Mouse (Mus musculus): ENCODE measurements around the gene Bfsp1. TPM values are rescaled to one million over a fixed set of nuclear protein-coding genes. Genes with fewer than 3 reads are reported as not detected.
A peak's percentile ranks its signal among the peaks of the same experiment; 100 is the strongest.

Gene Bfsp1
- total and polyA plus RNA-seq, 3 experiments, result 2.7 to 3.4 TPM; not detected in 1

DNA sequence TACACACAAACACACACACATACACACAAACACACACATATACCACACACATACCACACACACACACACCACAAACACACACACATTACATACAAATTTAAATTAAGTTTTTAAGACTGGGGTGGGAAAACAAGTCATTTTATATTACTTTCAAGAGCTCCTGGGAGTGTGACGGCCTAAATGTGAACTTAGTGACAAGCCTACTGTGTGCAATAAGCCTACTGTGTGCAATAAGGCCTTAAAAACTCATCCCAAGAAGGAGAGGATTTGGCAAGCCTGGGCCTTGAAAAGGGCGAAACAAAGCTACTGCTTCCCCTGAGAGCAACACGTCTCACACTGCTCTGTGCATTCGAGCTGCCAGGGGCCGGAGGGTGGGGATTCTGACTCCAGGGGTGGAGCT, 30.3 kb downstream of the Bfsp1 start:
- no peak overlapping the region for H3K9ac ChIP-seq (ENCODE audit: control insufficient read depth, low read depth, low read length, poor library complexity, severe bottlenecking)
- no peak overlapping the region for H3K4me3 ChIP-seq (ENCODE audit: control insufficient read depth in 1 of 2, insufficient read depth in 1 of 2, low read depth in 2 of 2, low read length in 2 of 2)
- H3K79me2 ChIP-seq (ENCODE audit: control insufficient read depth, insufficient read depth, low read length, poor library complexity), result no peaks in the 10 kb centered on the region
- DNase-seq (ENCODE audit: low read depth, low spot score), result no peak
- H3K27ac ChIP-seq (ENCODE audit: control insufficient read depth, low read depth, low read length), result no peak overlapping the region
- no peaks in the 10 kb centered on the region for H3K4me1 ChIP-seq (ENCODE audit: control insufficient read depth in 1 of 2, insufficient read depth in 2 of 2, low read length in 2 of 2)
- H3K36me3 ChIP-seq (ENCODE audit: control insufficient read depth in 1 of 2, insufficient read depth in 2 of 2, low read length in 2 of 2), result no peaks in the 10 kb centered on the region
- H3K27me3 ChIP-seq (ENCODE audit: control insufficient read depth in 1 of 2, insufficient read depth in 2 of 2, low read length in 2 of 2), result no peaks in the 10 kb centered on the region
- H3K9me3 ChIP-seq (replicated peaks; ENCODE audit: insufficient read depth, low read length), result no peaks in the 10 kb centered on the region
- TF ChIP-seq MEF2A (IDR thresholded peaks at IDR 0.05; ENCODE audit: extremely low read depth, insufficient replicate concordance, low read depth, low read length, poor library complexity, severe bottlenecking) (no peak), NRF1 (IDR thresholded peaks at IDR 0.05; ENCODE audit: insufficient read depth, low read depth, low read length, poor library complexity, severe bottlenecking) (no peak), MAZ (IDR thresholded peaks at IDR 0.05; ENCODE audit: low read depth, low read length) (no peak), CHD2 (IDR thresholded peaks at IDR 0.05; ENCODE audit: low read length) (no peak), ZKSCAN1 (IDR thresholded peaks at IDR 0.05; ENCODE audit: low read depth, low read length) (peak; percentile 96), MAX (IDR thresholded peaks at IDR 0.05; ENCODE audit: low read length) (no peak), RAD21 (IDR thresholded peaks at IDR 0.05; ENCODE audit: low read depth, low read length) (no peak)

DNA sequence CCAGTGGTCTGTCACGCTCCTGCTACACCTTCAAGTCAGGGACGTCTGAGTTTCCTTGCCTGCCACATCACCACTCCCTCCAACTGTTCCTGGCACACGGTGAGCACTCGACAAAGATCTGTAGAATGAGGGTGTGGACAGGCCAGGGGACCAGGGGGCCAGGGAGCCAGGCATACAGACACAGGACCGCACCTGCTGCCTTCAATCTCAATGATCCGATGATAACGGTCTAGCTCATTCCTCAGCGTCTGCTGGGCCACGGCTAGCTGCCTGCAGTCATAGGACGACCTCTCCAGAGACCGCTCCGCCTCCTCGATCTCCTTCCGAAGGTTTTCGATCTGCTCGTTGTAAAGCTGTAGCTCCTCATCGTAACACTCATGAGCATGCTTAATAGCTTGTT, 31.3 kb downstream of the Bfsp1 start:
- H3K9ac ChIP-seq (ENCODE audit: control insufficient read depth, low read depth, low read length, poor library complexity, severe bottlenecking), result no peak overlapping the region
- H3K79me2 ChIP-seq (ENCODE audit: control insufficient read depth, insufficient read depth, low read length, poor library complexity), result no peaks in the 10 kb centered on the region
- no peaks in the 10 kb centered on the region for H3K9me3 ChIP-seq (replicated peaks; ENCODE audit: insufficient read depth, low read length)
- DNase-seq (ENCODE audit: low read depth, low spot score), result no peak
- TF ChIP-seq CHD1 (IDR thresholded peaks at IDR 0.05; ENCODE audit: low read depth, low read length) (no peak), USF2 (IDR thresholded peaks at IDR 0.05; ENCODE audit: borderline replicate concordance in 1 of 2, insufficient read depth in 1 of 2, low read depth in 1 of 2, low read length in 2 of 2) (no peak), MYC (IDR thresholded peaks at IDR 0.05; ENCODE audit: low read depth, low read length) (no peak), JUND (IDR thresholded peaks at IDR 0.05; ENCODE audit: low read depth, low read length) (no peak), RCOR1 (IDR thresholded peaks at IDR 0.05; ENCODE audit: low read depth, low read length) (no peak), UBTF (IDR thresholded peaks at IDR 0.05; ENCODE audit: borderline replicate concordance, insufficient read depth, low read depth, low read length) (no peak), ZC3H11A (IDR thresholded peaks at IDR 0.05; ENCODE audit: low read depth, low read length) (no peak), EP300 (IDR thresholded peaks at IDR 0.05; ENCODE audit: low read depth in 1 of 2, low read length in 2 of 2) (no peak), ETS1 (IDR thresholded peaks at IDR 0.05; ENCODE audit: low read depth, low read length) (no peak), MAZ (IDR thresholded peaks at IDR 0.05; ENCODE audit: low read depth, low read length) (no peak), CHD2 (IDR thresholded peaks at IDR 0.05; ENCODE audit: low read length) (no peak), HCFC1 (IDR thresholded peaks at IDR 0.05; ENCODE audit: low read depth, low read length) (no peak), POLR2AphosphoS5 (IDR thresholded peaks at IDR 0.05; ENCODE audit: borderline replicate concordance, low read depth, low read length) (no peak), MYB (IDR thresholded peaks at IDR 0.05; ENCODE audit: low read depth, low read length) (no peak), SMC3 (IDR thresholded peaks at IDR 0.05; ENCODE audit: low read depth, low read length) (no peak)
- no peak overlapping the region for H3K27ac ChIP-seq (ENCODE audit: control insufficient read depth, low read depth, low read length)
- no peak overlapping the region for H3K4me3 ChIP-seq (ENCODE audit: control insufficient read depth in 1 of 2, insufficient read depth in 1 of 2, low read depth in 2 of 2, low read length in 2 of 2)
- no peaks in the 10 kb centered on the region for H3K4me1 ChIP-seq (ENCODE audit: control insufficient read depth in 1 of 2, insufficient read depth in 2 of 2, low read length in 2 of 2)
- H3K27me3 ChIP-seq (ENCODE audit: control insufficient read depth in 1 of 2, insufficient read depth in 2 of 2, low read length in 2 of 2), result no peaks in the 10 kb centered on the region
- no peaks in the 10 kb centered on the region for H3K36me3 ChIP-seq (ENCODE audit: control insufficient read depth in 1 of 2, insufficient read depth in 2 of 2, low read length in 2 of 2)
